Mouse (Mus musculus): ENCODE results near the gene Nlrc4. TPM values are rescaled to one million over a fixed set of nuclear protein-coding genes. Genes with fewer than 3 reads are reported as not detected.

Nlrc4 gene
- polyA plus RNA-seq, 1 experiment from 2014 or later, result 0.23 TPM

DNA sequence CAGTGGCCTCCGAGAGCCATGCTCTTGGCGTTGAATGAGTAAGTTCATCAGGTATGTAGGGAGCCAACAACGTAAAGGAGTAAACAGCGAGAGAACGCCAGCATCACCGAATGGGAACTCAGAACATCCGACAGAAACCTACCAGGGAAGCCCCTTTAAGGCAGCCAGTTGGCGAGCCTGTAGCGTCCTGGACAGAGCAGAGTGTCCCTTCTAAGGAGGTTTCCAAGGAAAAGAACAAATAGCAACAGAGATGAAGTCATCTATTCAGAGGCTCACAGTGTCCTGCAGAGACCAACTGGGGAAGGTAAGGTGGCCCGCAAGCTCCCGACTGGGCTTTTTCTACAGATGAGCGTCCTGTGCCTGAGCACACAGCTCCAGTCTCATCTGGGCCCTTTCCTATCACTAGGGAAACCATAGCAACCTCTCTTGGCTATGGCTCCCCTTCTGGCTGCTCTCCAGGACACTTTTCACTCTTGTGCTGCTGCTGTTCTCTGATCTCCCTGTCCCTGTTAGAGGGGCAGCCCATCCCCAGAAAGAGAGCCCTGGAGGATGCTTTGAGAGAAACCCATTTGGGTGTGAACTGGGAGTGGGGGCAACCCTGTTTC lies 34.4 kb downstream of the Nlrc4 start:
- Histone ChIP-seq H3K4me3 (replicated peaks) (no peak overlapping the region), H3K4me2 (no peak overlapping the region), H3K9ac (replicated peaks) (no peak overlapping the region), H3K27me3 (no peaks in the 10 kb centered on the region), H3K9me3 (no peaks in the 10 kb centered on the region), H3K27ac (no peak overlapping the region), H3K36me3 (peaks cover 91% of the 10 kb centered on the region), H3K4me1 (replicated peaks) (no peaks in the 10 kb centered on the region)
- ATAC-seq (ENCODE audit: insufficient number of reproducible peaks, insufficient read depth, low FRiP score, low TSS enrichment, low read depth), result no peak
- 91% methylated on average over 12 of the region's 12 CpGs for WGBS

- no peaks in the 10 kb centered on the region for H3K27me3 ChIP-seq
- no peak overlapping the region for H3K4me2 ChIP-seq
- no peaks in the 10 kb centered on the region for H3K9me3 ChIP-seq
- WGBS, result 90% methylated on average over 2 of the region's 2 CpGs
- H3K4me3 ChIP-seq (replicated peaks), result no peak overlapping the region
- H3K4me1 ChIP-seq (replicated peaks), result no peaks in the 10 kb centered on the region
- peaks cover 79% of the 10 kb centered on the region for H3K36me3 ChIP-seq
- H3K9ac ChIP-seq (replicated peaks), result no peak overlapping the region
- no peak for ATAC-seq (ENCODE audit: insufficient number of reproducible peaks, insufficient read depth, low FRiP score, low TSS enrichment, low read depth)
- H3K27ac ChIP-seq, result no peak overlapping the region
Measured at GRCm38 (mm10) chr17:74420656-74421055, 38.3 kb downstream of the Nlrc4 start.

DNA sequence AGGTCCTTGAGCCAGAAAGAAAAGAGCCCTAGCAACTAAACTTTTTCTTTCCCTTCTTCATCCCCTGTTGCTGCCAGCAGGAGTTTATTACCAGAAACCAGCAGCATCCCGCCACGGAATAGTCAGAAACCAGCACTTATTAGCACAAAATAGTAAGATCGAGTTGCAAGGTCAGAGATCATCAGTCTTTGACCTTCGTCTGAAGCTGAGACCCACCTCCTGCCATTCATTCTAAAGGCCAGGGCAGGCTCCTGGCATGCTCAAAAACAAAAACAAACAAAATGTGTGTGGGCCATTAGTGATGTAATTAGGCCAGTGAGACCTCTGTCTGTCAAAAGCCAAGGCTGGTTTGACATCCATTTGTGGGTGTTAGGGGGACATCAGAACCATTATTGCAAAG lies 40.8 kb downstream of the Nlrc4 start:
- Histone ChIP-seq H3K27ac (no peak overlapping the region), H3K9ac (replicated peaks) (no peak overlapping the region), H3K4me2 (no peak overlapping the region), H3K27me3 (no peaks in the 10 kb centered on the region), H3K36me3 (peaks cover 82% of the 10 kb centered on the region), H3K9me3 (no peaks in the 10 kb centered on the region), H3K4me3 (replicated peaks) (no peak overlapping the region), H3K4me1 (replicated peaks) (no peaks in the 10 kb centered on the region)
- 56% methylated on average over 4 of the region's 4 CpGs for WGBS
- no peak for ATAC-seq (ENCODE audit: insufficient number of reproducible peaks, insufficient read depth, low FRiP score, low TSS enrichment, low read depth)

DNA sequence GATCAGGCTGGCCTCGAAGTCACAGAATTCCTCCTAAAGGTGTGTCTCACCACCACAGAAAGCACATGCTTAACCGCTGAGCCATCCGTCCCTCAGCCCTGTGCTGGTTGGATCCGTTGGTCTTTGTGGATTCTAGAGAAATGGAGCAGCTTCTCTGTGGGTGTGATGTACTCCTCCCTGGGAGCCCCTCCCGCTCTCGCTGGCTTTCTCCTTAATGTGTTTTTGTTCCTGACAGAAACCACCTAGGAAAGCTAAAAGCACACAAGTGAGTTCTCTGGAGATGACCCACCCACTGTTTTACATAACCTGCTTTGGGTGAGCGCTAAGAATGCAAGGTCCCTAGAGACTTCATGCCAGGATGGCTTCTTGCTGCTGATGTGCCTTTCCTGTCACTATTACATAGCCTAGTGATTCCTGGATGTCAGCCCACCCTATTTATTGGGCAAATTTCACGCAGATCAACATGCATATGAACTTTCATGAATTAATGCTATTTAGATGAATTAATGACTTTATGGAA lies 42.0 kb downstream of the Nlrc4 start:
- Histone ChIP-seq H3K9ac (replicated peaks) (no peak overlapping the region), H3K27me3 (no peaks in the 10 kb centered on the region), H3K4me2 (no peak overlapping the region), H3K36me3 (peaks cover 82% of the 10 kb centered on the region), H3K4me1 (replicated peaks) (no peaks in the 10 kb centered on the region), H3K9me3 (no peaks in the 10 kb centered on the region), H3K4me3 (replicated peaks) (no peak overlapping the region), H3K27ac (no peak overlapping the region)
- no peak for ATAC-seq (ENCODE audit: insufficient number of reproducible peaks, insufficient read depth, low FRiP score, low TSS enrichment, low read depth)
- 92% methylated on average over 8 of the region's 8 CpGs for WGBS

DNA sequence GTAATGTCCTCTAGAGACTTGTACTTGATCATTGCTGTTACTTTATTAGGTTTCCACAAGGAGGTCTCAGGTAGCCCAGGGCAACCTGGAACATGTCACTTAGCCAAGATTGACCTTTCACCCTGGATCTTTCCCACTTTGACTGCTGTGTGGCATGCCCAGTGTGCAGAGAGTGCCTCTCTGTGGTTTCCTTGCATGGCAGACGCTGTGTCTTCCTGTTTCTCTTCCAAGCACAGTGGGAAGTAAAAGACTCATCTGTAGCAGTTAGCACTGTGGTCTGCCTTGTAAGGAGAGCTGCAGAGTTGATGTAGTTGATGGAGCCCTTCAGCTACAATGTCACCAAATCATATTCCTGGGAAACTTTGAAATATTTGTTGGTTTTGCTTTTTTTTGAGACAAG lies 44.3 kb downstream of the Nlrc4 start:
- Histone ChIP-seq H3K27me3 (no peaks in the 10 kb centered on the region), H3K4me2 (no peak overlapping the region), H3K36me3 (peaks cover 81% of the 10 kb centered on the region), H3K9me3 (no peaks in the 10 kb centered on the region), H3K27ac (no peak overlapping the region), H3K4me1 (replicated peaks) (no peaks in the 10 kb centered on the region), H3K9ac (replicated peaks) (no peak overlapping the region), H3K4me3 (replicated peaks) (no peak overlapping the region)
- WGBS, result 76% methylated on average over 1 of the region's 1 CpGs
- no peak for ATAC-seq (ENCODE audit: insufficient number of reproducible peaks, insufficient read depth, low FRiP score, low TSS enrichment, low read depth)

DNA sequence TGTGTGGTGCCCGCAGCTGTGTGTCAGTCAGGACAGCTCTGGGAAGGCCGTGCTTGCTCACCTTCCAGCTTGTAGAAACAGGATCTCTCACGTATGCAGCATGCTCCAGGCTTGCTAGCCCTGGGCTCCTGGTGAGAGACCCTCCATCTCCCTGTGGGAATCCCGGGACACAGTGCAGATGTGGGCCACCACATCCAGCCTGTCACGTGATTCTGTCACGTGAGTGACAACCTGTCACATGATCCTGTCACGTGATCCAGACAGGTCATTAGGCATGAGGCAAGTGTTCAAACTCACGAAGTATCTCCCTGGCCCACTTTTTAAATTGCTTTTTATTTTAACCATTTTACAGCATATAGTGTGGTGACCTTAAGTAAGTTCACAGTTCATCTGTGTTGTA lies 45.6 kb downstream of the Nlrc4 start:
- H3K36me3 ChIP-seq, result peaks cover 83% of the 10 kb centered on the region
- 83% methylated on average over 8 of the region's 8 CpGs for WGBS

DNA sequence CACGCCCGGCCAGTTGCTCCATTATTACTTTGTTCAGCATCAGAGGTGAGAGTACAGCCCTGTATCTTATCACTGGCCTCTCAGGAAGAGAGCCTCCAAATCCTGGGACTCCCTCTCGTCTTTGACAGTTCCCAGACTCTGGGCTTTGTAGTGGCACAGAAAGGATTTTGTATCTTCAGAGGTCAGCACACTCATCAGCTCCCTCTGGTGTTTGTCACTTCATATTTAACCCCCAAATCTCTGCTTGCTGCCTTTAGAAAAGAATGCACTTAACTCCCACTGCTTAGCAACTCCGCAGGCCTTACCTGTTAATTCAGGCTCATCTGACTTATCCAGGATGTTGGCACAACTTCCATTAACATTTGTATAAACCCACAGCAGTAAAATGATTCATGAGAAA lies 49.2 kb downstream of the Nlrc4 start:
- H3K4me1 ChIP-seq (replicated peaks), result no peaks in the 10 kb centered on the region
- H3K9ac ChIP-seq (replicated peaks), result no peak overlapping the region
- peaks cover 84% of the 10 kb centered on the region for H3K36me3 ChIP-seq
- ATAC-seq (ENCODE audit: insufficient number of reproducible peaks, insufficient read depth, low FRiP score, low TSS enrichment, low read depth), result no peak
- H3K27ac ChIP-seq, result no peak overlapping the region
- no peak overlapping the region for H3K4me3 ChIP-seq (replicated peaks)
- H3K27me3 ChIP-seq, result no peaks in the 10 kb centered on the region
- no peak overlapping the region for H3K4me2 ChIP-seq
- 70% methylated on average over 4 of the region's 4 CpGs for WGBS
- no peaks in the 10 kb centered on the region for H3K9me3 ChIP-seq

More for the DNA sequence above, 45.6 kb downstream of the Nlrc4 start:
- Histone ChIP-seq H3K4me3 (replicated peaks) (no peak overlapping the region), H3K9ac (replicated peaks) (no peak overlapping the region), H3K27me3 (no peaks in the 10 kb centered on the region), H3K4me1 (replicated peaks) (no peaks in the 10 kb centered on the region), H3K4me2 (no peak overlapping the region), H3K9me3 (no peaks in the 10 kb centered on the region), H3K27ac (no peak overlapping the region)
- ATAC-seq (ENCODE audit: insufficient number of reproducible peaks, insufficient read depth, low FRiP score, low TSS enrichment, low read depth), result no peak

DNA sequence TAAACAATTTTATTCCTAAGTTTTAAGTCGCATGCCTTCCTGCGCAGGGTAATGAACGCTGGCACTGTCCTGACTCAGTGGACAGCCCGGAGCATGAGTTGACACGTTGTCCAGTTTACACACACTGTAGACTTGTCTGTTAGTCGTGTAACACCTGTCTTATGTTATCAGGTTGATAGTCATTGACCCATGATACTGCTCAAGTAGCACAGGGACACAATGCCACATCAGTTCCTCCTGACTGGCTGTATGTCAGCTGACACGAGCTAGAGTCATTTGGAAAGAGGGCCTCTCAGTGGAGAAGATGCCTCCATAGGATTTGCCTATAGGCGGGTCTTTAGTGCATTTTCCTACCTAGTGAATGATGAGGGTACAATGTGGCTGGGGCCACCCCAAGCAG lies 52.5 kb downstream of the Nlrc4 start:
- H3K4me3 ChIP-seq (replicated peaks), result no peak overlapping the region
- no peak for ATAC-seq (ENCODE audit: insufficient number of reproducible peaks, insufficient read depth, low FRiP score, low TSS enrichment, low read depth)
- H3K4me1 ChIP-seq (replicated peaks), result no peaks in the 10 kb centered on the region
- no peaks in the 10 kb centered on the region for H3K9me3 ChIP-seq
- H3K9ac ChIP-seq (replicated peaks), result no peak overlapping the region
- H3K36me3 ChIP-seq, result peaks cover 84% of the 10 kb centered on the region
- no peak overlapping the region for H3K27ac ChIP-seq
- no peaks in the 10 kb centered on the region for H3K27me3 ChIP-seq
- WGBS, result 90% methylated on average over 8 of the region's 8 CpGs
- no peak overlapping the region for H3K4me2 ChIP-seq

GRCm38 (mm10) chr17:74402486-74403222 lies 56.3 kb downstream of the Nlrc4 start:
- ATAC-seq (ENCODE audit: insufficient number of reproducible peaks, insufficient read depth, low FRiP score, low TSS enrichment, low read depth), result no peak

GRCm38 (mm10) chr17:74397173-74397572 lies 61.8 kb downstream of the Nlrc4 start:
- H3K4me3 ChIP-seq (replicated peaks), result no peak overlapping the region
- 84% methylated on average over 2 of the region's 2 CpGs for whole genome bisulfite sequencing

More at GRCm38 (mm10) chr17:74402486-74403222, 56.3 kb downstream of the Nlrc4 start:
- Histone ChIP-seq H3K9me3 (no peaks in the 10 kb centered on the region), H3K4me3 (replicated peaks) (no peak overlapping the region), H3K36me3 (peaks cover 54% of the 10 kb centered on the region), H3K27ac (no peak overlapping the region), H3K27me3 (no peaks in the 10 kb centered on the region), H3K4me1 (replicated peaks) (no peaks in the 10 kb centered on the region), H3K4me2 (no peak overlapping the region), H3K9ac (replicated peaks) (no peak overlapping the region)
- WGBS, result 95% methylated on average over 12 of the region's 12 CpGs

DNA sequence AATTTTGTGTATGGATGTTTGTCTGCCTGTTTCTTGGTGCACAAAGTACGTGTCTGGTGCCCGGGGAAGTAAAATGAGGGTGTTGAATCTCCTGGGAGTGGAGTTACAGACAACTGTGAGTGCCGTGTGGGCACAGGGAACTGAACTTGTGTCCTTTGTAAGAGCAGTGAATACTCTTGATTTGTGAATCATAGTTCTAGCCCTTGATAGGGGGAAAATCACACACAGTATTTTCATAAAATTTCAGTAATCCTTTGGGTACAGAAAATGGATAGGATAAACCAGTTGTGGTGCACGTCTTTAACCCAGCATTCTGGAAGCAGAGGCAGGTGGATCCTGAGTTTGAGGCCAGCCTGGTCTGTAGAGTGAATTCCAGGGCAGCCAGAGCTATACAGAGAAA lies 62.2 kb downstream of the Nlrc4 start:
- Histone ChIP-seq H3K9me3 (no peaks in the 10 kb centered on the region), H3K36me3 (peaks cover 2% of the 10 kb centered on the region), H3K27me3 (no peaks in the 10 kb centered on the region), H3K9ac (replicated peaks) (no peak overlapping the region), H3K4me3 (replicated peaks) (peak overlapping the region; percentile 92; the same call in 1 of the 2 replicates), H3K4me1 (replicated peaks) (peaks cover 9% of the 10 kb centered on the region; the same call in 1 of the 2 replicates), H3K27ac (no peak overlapping the region), H3K4me2 (peak overlapping the region; percentile 62)
- no peak for ATAC-seq (ENCODE audit: insufficient number of reproducible peaks, insufficient read depth, low FRiP score, low TSS enrichment, low read depth)
- 88% methylated on average over 4 of the region's 4 CpGs for WGBS

More at GRCm38 (mm10) chr17:74397173-74397572, 61.8 kb downstream of the Nlrc4 start:
- H3K4me2 ChIP-seq, result no peak overlapping the region
- H3K27me3 ChIP-seq, result no peaks in the 10 kb centered on the region
- no peak overlapping the region for H3K9ac ChIP-seq (replicated peaks)
- no peaks in the 10 kb centered on the region for H3K9me3 ChIP-seq
- peaks cover 9% of the 10 kb centered on the region; the same call in 1 of the 2 replicates for H3K4me1 ChIP-seq (replicated peaks)
- no peak for ATAC-seq (ENCODE audit: insufficient number of reproducible peaks, insufficient read depth, low FRiP score, low TSS enrichment, low read depth)
- no peak overlapping the region for H3K27ac ChIP-seq
- peaks cover 6% of the 10 kb centered on the region for H3K36me3 ChIP-seq

Measured in limb, embryonic 12.5 days (tissue).